Mouse (Mus musculus) lung, postnatal 0 days (tissue): ENCODE data around the gene Nfu1.

Experiments used
- CTCF ChIP-seq: IDR thresholded peaks from 2 replicates; pipeline ENCODE4 v1.5.1; 2016; ENCODE audit warnings: antibody characterized with exemption, mild to moderate bottlenecking
- EP300 ChIP-seq: IDR thresholded peaks from 2 replicates; pipeline ENCODE4 v1.6.1; 2016; ENCODE audit warnings: antibody characterized with exemption, mild to moderate bottlenecking, control low read depth

- TF ChIP-seq CTCF (no peak), EP300 (no peak)
Measured at GRCm38 (mm10) chr6:87063586-87063985, 54.5 kb downstream of the Nfu1 start.
